Mouse (Mus musculus): ENCODE results near the gene Mfap2.

Gene Mfap2

GRCm38 (mm10) chr4:140988706-140989290 lies 21.4 kb upstream of the Mfap2 start:
- no peak for DNase-seq

DNA sequence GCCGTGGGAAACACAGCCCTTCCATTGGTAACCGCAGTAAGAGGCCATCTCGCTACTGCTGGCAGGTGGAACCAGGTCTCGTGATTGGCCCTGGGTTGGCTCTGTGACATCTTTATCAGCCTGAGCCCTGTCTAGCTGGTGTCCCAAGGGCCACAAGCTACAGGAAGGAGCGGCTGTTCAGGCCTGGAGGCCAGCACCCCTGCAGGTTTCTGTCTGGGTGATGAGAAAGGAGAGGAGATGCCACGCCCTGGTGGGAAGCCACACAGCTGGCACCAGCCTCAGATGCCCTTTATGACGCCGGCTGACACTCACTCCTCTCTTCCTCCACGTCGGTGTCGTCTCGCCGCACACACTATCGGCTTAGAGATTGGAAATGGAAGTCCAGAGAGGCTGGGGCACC lies 20.8 kb upstream of the Mfap2 start:
- DNase-seq: no peak

GRCm38 (mm10) chr4:140992215-140992614 lies 18.0 kb upstream of the Mfap2 start:
- no peak for DNase-seq

DNA sequence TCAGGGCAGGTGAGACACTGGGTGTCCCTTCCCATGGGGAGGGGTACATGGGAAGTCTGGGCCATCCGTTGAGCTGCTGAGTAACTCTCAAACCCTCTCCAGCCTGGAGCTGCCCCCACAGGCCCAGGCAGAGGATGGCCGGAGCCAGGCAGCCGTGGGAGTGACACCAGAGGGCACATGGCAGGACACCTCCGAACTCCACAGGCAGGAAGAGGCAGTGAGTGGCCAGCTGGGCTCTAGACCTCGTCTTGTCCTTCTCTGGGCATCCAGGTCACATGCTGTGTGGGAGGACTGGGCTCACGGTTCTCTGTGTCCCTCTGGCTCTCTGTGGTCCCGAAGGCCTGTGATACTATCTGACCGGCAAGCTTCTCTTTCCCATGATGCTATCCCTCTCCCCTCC lies 16.4 kb upstream of the Mfap2 start:
- DNase-seq: no peak

DNA sequence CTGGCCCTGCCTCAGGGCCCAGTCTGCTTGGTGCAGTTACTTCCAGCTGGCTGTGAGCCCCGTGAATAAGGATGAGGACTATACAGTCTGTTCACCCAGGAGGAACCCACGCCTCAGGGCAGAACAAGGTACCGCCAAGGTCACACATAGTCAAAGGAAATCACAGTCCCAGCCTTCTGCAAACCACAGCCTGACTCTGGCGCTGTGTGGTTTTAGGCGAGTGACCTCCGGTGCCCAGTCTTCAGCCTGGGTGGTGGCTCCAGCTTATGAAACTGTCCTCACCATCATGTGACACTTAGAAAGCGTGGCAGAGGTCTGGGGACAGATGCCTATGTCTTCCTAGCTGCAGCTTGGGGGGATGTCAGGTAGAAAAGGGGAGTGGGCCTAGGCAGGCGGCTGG lies 14.4 kb upstream of the Mfap2 start:
- no peak for DNase-seq

DNA sequence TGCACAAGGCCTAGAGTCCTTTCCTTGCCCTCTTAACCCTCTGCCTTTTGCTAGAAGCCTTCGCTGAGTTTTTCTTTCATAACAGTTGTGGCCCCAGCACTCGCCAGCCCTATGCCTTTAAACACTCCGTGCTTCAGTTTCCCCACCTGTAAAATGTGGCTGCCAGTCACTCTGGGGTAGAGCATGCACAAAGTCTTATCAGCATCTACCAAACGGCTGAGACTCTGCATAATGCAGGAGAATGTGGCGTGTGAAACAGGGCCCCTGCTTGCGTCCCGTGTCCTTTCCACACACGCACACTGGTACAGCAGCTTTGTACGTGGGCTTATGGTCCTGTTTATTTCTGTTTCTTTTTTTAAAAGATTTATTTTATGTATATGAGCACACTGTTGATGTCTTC lies 13.4 kb upstream of the Mfap2 start:
- DNase-seq: no peak

DNA sequence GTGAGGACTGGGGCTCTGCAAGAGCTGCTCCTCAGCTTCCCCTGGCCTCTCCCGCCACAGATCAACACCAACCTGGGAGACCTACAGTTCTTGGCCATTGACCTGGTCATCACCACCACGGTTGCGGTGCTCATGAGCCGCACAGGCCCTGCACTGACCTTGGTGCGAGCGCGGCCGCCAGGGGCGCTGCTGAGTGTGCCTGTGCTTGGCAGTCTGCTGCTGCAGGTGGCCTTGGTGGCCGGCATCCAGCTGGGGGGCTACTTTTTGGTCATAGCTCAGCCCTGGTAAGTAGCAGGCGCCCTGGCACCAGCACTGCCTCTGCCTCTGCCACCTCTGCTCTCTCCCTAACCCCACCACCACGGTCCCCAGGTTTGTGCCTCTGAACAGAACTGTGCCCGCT lies 4.2 kb upstream of the Mfap2 start:
- no peak for DNase-seq

DNA sequence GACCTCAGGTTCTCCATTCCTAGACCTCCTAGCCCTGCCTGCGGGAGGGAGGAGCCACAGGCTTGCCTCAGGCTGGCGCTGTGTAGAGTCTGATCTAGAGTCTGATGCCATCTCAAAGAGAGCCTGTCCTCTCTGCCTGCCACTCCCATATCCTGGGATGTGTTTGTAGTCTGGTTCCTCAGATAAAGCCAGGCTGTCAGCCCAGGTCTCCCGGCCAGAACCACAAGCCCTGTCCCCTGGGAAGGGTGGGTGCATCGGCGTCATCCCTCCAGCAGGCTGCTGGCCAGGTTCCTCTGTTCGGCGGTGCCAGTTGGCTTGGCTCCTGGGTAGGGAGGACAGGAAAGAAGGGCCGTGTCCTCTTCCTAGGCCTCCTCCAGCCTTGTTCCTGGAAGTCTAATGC lies 2.2 kb upstream of the Mfap2 start:
- no peak for DNase-seq

GRCm38 (mm10) chr4:141010526-141010925 lies 308 bp downstream of the Mfap2 start:
- no peak for DNase-seq

DNA sequence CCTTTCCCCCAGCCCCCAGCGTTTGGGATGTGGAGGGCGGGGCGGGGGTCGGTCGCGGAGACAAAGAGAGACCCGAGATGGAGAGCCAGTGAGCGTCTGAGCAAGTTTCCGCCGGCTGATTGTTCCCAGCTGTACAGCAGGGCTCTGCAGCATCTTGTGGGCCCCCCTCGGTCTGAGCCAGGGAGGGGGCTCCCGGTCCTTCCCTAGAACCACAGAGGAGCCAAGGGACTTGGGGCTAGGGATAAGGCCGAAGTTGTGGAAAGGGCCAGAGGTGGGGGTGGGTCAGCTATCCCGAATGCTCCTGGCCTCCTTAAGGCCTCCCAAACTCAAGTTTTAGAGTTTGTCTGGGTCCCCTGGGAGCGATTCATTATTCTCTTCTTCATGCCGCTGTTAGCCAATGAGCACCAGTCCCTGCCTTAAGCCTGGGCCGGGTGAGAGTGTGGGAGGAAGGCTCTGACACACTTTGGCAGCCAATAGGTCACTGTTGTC lies 767 bp downstream of the Mfap2 start:
- DNase-seq: no peak

DNA sequence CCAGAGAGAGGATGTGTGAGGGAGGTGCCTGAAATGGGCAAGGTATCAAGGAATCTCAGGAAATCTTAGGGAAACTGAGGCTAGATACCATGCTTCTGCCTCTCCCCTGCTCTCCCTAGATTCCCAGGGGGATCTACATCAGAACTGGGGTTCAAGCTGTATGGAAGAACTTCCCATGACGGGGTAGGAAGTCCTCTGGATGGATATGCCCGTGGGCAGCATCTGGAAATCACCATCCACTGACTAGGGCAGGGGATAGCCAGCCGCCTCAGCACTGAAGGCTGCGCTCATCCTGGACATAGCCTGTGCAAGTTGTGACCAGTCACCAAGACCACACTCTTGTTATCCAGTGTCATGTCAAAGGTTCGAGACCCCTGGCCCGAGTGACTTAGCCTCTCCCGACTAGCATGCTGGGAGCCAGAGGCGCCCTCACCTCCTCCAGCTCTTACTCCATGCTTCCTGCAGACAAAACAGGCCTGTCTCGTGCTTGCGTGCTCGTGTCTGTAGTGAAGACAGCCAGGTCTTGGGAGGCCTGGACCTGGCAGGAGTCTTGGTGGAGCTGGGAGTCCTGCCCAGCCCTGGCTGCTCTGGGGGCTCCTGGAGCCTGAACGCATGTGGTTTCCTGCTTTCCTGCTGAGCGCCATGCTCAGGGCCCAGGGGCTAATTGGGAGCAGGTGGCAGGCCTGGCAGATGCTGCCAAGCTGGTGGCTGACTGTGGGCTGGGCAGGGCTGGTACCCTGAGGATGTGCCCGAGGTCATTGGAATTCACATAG lies 1.5 kb downstream of the Mfap2 start:
- DNase-seq: no peak

GRCm38 (mm10) chr4:141012558-141012957 lies 2.3 kb downstream of the Mfap2 start:
- DNase-seq: peak; percentile 60

DNA sequence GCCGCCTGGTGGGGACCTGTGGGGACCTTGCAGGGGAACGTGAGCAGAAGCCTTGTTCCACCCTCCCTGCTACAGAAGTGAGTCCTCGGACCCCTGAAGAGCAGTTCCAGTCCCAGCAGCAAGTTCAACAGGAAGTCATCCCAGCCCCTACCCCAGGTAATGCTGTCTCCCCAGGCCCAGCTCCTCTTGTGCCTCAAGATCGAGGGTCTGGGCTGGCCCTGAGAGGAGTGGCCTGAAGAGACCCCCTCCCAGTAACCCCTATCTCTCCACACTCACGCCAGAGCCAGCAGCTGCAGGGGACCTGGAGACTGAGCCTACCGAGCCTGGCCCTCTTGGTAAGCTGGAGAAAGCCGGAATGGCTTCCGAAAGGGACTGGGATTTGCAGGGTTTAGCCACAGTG lies 3.9 kb downstream of the Mfap2 start:
- DNase-seq: no peak

GRCm38 (mm10) chr4:141014856-141015255 lies 4.6 kb downstream of the Mfap2 start:
- no peak for DNase-seq

GRCm38 (mm10) chr4:141015356-141015755 lies 5.1 kb downstream of the Mfap2 start:
- DNase-seq: no peak

DNA sequence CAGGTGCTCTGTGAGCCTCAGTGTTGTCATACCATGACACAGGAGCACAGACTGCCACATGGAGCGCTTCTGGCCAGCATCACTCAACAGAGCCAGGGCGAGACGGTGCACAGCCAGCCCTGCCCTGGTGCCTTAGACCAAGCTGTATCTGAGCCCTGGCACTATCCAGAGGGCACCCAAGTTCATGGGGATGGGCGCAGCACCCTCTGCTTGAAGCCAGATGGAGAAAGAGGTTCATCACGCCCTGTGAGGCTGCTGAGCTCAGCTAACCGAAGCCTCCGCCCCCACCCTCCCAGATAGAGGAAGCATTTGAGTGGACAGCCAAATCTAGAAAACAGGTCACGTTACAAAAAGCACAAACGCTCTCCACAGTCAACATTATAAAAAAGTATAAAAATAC lies 6.1 kb downstream of the Mfap2 start:
- no peak for DNase-seq

DNA sequence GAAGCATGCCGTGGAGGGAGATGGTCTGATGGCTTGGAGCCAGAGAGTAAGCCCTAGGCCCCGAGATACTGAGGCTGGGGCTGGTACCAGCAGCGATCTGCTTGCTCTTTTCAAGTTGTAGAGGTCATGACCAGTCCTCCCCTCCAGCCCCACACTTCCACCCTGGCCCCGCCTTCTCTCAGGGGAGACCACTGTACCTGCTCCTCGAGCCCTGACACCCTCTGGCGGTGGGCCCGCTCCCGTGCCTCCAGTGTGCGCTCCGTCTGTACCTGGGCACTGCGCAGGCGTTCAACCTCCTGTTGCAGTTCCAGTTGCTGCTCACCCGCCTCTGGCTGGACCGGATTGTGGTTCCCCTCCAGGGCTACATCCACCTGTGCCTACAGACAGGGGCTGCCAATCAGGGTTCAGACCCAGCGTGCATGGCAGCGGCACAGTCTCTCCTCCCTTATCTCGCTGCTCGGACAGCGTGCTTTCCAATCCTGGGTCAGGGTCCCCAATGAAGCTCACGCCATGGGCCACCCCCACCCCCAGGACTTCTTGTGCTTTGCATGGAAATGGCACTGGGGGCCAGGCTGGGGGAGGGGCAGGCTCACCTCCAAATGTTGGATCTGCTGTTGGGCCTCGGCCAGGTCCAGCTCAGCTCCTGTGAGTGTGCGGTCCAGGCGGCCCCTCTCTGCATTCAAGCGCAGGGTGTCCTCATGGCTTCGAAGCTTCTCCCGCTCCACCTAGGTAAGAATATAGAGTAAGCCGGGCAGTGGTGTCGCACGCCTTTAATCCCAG lies 7.6 kb downstream of the Mfap2 start:
- DNase-seq: no peak

DNA sequence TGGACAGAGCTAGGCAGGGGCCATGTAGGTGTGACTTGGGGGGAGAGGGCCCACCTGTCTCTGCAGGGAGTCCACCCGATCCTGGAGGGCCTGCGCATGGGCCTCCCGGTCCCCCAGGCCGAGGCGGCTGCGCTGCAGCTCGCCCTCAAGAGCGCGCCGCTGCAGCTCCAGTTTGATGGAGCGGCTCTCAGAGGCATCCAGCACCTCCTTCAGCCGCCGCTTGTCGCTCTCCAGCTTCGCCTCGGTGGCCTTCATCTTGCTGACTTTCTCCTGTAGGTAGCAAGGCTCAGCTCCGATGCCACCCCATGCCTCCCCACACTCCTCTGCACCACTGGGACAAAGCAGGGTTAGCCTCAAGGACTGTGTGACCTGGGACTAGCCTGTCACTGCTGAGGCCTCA lies 10.0 kb downstream of the Mfap2 start:
- DNase-seq: no peak

DNA sequence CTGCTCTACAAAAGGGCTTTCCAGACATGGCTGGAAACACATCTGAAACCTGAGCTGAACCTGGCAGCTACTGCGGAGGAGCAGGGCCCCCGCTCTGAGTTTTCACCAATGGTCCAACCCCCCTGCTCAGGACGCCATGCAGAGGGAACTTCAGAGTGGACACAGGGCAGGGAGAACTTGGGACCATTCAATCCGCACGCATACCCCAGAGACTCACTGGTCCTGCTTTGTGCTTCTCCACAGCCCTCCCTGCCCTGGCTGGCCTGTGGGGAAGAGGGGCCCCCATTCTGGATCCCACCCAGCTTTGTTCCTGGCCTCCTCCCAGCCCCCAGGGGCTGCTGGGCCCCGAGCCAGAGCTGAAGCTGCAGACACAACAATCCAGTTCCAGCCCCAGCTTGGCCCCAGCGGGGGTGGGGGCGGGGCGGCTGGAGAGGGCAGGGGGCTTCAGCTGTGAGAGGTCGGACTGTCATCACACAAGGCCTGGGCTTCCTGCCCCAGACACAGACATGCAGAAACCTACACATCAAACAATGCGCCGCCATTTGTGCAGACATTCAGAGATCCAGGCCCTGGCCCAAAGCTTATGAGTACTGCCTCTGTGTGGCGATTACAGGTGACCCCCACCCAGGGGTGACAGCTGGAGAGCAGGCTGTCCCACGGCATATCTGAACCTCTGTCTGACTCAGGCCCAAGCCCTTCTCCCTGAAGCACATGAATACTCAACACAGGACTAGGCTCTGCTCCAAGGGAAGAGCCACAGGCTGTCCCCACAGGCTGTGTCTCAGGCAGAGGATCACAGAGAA lies 10.8 kb downstream of the Mfap2 start:
- DNase-seq: no peak

GRCm38 (mm10) chr4:141021614-141021929 lies 11.4 kb downstream of the Mfap2 start:
- DNase-seq: no peak

DNA sequence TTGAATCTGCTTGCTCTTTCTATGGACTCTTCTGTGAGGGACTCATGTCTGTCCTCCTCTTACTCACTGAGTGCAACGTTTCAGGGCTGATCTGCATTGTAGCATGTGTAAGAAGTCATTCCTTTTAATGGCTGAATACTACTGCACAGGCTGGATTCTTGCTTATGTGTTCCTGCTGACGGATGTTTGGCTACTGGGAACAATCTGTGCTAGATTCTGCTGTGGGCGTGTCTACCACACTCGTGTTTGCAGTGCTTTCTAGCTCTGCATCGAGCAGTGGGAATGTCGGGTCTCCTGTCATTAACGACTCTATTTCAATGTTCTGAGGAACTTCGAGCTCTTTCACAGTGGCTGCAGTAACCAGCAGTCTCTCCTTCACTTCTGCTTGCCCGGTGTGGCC lies 13.8 kb downstream of the Mfap2 start:
- DNase-seq: peak; percentile 50

DNA sequence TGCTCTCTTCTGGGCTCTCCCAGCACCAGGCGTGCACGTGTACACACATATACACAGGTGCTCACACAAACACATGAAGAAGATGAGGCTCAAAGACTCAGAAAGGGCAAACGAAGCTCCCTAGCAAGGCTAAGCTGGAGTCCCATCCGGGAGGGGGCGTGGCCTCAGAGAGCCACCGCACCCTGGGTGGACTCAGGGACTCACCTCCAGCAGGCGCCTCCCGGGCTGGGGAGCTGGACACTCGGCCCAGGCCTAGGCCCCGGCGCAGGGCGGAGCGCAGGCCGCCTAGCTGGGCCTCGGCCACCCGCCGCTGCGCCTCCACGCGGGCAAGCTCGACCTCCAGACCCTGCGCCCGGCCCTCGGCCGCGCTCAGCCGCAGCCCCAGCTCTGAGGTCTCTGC lies 14.8 kb downstream of the Mfap2 start:
- DNase-seq: no peak

- DNase-seq: no peak
Observed at GRCm38 (mm10) chr4:141030541-141031206, 20.5 kb downstream of the Mfap2 start.

Measured in layer of hippocampus, adult 9-11 months (tissue).